Mouse (Mus musculus) megakaryocyte, embryonic 14.5 days (primary cell): ENCODE data around the gene Serinc2.

Source experiments
- FLI1 ChIP-seq: IDR thresholded peaks from 2 replicates; pipeline ENCODE4 v1.6.1; 2012; ENCODE audit warnings: low read length, inconsistent platforms, mixed read lengths
- GATA1 ChIP-seq: IDR thresholded peaks from 3 replicates; pipeline ENCODE4 v1.6.1; 2012; ENCODE audit warnings: mixed read lengths, low read length, inconsistent platforms, borderline replicate concordance

DNA sequence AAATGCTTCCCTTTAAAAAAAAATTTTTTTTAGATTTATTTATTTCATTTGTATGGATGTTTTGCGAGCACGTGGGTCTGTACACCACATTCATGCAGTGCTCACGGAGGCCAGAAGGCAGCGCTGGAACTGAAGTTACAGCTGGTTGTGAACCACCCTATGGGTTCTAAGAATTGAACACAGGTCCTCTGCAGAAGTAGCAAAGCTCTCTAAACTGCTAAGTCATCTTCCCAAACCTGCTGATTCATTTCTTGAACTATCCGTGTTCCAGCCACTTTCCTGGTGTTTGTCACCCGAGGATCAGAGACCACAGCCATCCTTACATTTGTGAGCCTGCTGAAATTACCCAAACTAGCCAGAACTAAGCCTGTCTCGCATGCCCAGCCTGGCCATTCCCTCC, 66.6 kb downstream of the Serinc2 start:
- TF ChIP-seq GATA1 (no peak), FLI1 (no peak)
